Mouse (Mus musculus) CH12.LX (cell line): ENCODE results near the gene Myo15b.

Experiments used
- CHD2 ChIP-seq: IDR thresholded peaks from 2 replicates; pipeline ENCODE4 v1.6.1; 2011; ENCODE audit warnings: low read length, improper control_type of control experiment
- CTCF ChIP-seq, 2 experiments: IDR thresholded peaks in 1 of 2; conservative IDR thresholded peaks in 1 of 2; 2 replicates each; pipeline ENCODE4 v1.5.1; 2011 to 2012; ENCODE audit warnings: low read depth in 2 of 2, low read length in 2 of 2, improper control_type of control experiment in 1 of 2, inconsistent platforms in 1 of 2, mild to moderate bottlenecking in 1 of 2, moderate library complexity in 1 of 2
- EP300 ChIP-seq: IDR thresholded peaks from 2 replicates; pipeline ENCODE4 v1.6.1; 2011; ENCODE audit warnings: low read length, improper control_type of control experiment
- MAFK ChIP-seq: IDR thresholded peaks from 2 replicates; pipeline ENCODE4 v1.6.1; 2011; ENCODE audit warnings: low read length, improper control_type of control experiment; ENCODE audit not compliant: insufficient replicate concordance
- MAX ChIP-seq: IDR thresholded peaks from 2 replicates; pipeline ENCODE4 v1.6.1; 2011; ENCODE audit warnings: low read length, improper control_type of control experiment
- MAZ ChIP-seq: IDR thresholded peaks from 2 replicates; pipeline ENCODE4 v1.6.1; 2012; ENCODE audit warnings: low read depth, mild to moderate bottlenecking, inconsistent platforms, low read length, improper control_type of control experiment, moderate library complexity
- PAX5 ChIP-seq: IDR thresholded peaks from 2 replicates; pipeline ENCODE4 v1.6.1; 2012; ENCODE audit warnings: low read length, inconsistent platforms, mixed read lengths
- SIN3A ChIP-seq: IDR thresholded peaks from 2 replicates; pipeline ENCODE4 v1.6.1; 2012; ENCODE audit warnings: low read length, improper control_type of control experiment, inconsistent platforms
- TCF12 ChIP-seq: IDR thresholded peaks from 2 replicates; pipeline ENCODE4 v1.6.1; 2014; ENCODE audit warnings: low read depth, mild to moderate bottlenecking, inconsistent platforms, low read length, improper control_type of control experiment

- TF ChIP-seq MAFK (no peak), EP300 (no peak), PAX5 (no peak), CTCF (conservative IDR thresholded peaks at IDR 0.05 in 1 of 2, IDR thresholded peaks at IDR 0.05 in 1 of 2; ENCODE audit: low read depth in 2 of 2, low read length in 2 of 2) (no peak), TCF12 (no peak), CHD2 (no peak), MAX (no peak), SIN3A (0 out of 2 replicates have a peak, but pooled peaks have one; percentile 37), MAZ (no peak)
Observed at GRCm38 (mm10) chr11:115812533-115813420, 45.4 kb upstream of the Myo15b start.
